Mouse (Mus musculus) stomach, embryonic 16.5 days (tissue): ENCODE results near the gene Mrpl39. TPM values are rescaled to one million over a fixed set of nuclear protein-coding genes. Genes with fewer than 3 reads are reported as not detected.

Experiments used
- ATAC-seq: fragments of 200-750 bp; cut with Nextera tagmentation; 2 replicates; pipeline ENCODE4 v1.8.0; 2017; ENCODE audit warnings: moderate number of reproducible peaks, moderate TSS enrichment; ENCODE audit not compliant: insufficient read depth, low FRiP score
- H3K27ac ChIP-seq: fragments of 300-500 bp; sonication (generic); 2 replicates; pipeline ENCODE4 v1.5.1; 2014; ENCODE audit warnings: low read length
- H3K27me3 ChIP-seq: fragments of 300-500 bp; sonication (generic); 2 replicates; pipeline ENCODE4 v1.6.1; 2014; ENCODE audit warnings: low read length, control low read depth, mixed read lengths; ENCODE audit not compliant: control insufficient read depth, insufficient read depth
- H3K36me3 ChIP-seq: fragments of 300-500 bp; sonication (generic); 2 replicates; pipeline ENCODE4 v1.6.1; 2014; ENCODE audit warnings: low read length; ENCODE audit not compliant: control insufficient read depth, insufficient read depth
- H3K4me1 ChIP-seq: fragments of 300-500 bp; sonication (generic); 2 replicates; pipeline ENCODE4 v1.6.1; 2014; ENCODE audit warnings: low read length, control low read depth, mixed read lengths; ENCODE audit not compliant: control insufficient read depth, insufficient read depth
- H3K4me2 ChIP-seq: fragments of 300-500 bp; sonication (generic); 2 replicates; pipeline ENCODE4 v1.6.1; 2014; ENCODE audit warnings: low read depth, low read length, mixed read lengths
- H3K4me3 ChIP-seq: fragments of 300-500 bp; sonication (generic); replicated peaks from 2 replicates; pipeline ENCODE4 v1.5.1; 2014; ENCODE audit warnings: mild to moderate bottlenecking, low read length
- H3K9ac ChIP-seq: fragments of 300-500 bp; sonication (generic); 2 replicates; pipeline ENCODE4 v1.6.1; 2014; ENCODE audit warnings: low read length
- H3K9me3 ChIP-seq: fragments of 300-500 bp; sonication (generic); replicated peaks from 2 replicates; pipeline ENCODE4 v1.6.1; 2016; ENCODE audit warnings: low read length, control low read depth; ENCODE audit not compliant: control insufficient read depth
- WGBS: fragments of 180-500 bp; shearing (Covaris S2); extraction: QIAGEN DNeasy Blood & Tissue Kit; methylation state at CpG from one replicate; pipeline ENCODE4 v1.1.7; 2014; 5-methylcytosine and 5-hydroxymethylcytosine counted together
- polyA plus RNA-seq: library from polyadenylated mRNA; unstranded; fragments of >200 nt; fragmentation: Nextera tagmentation; extraction: Ambion mirVana; gene quantifications from 2 replicates; pipeline ENCODE4 v1.2.1, GENCODE M21; 2015

Gene Mrpl39
- polyA plus RNA-seq, 1 experiment from 2014 or later: 46.9 TPM

GRCm38 (mm10) chr16:84716724-84717617, 18.6 kb downstream of the Mrpl39 start:
- H3K27ac ChIP-seq: no peak overlapping the region
- no peak overlapping the region for H3K4me2 ChIP-seq
- no peaks in the 10 kb centered on the region for H3K27me3 ChIP-seq
- no peaks in the 10 kb centered on the region for H3K9me3 ChIP-seq
- peaks cover 8% of the 10 kb centered on the region; the same call in 1 of the 2 replicates for H3K36me3 ChIP-seq
- no peak overlapping the region for H3K9ac ChIP-seq
- WGBS: 87% methylated on average over 13 of the region's 13 CpGs
- H3K4me3 ChIP-seq: no peak overlapping the region
- no peaks in the 10 kb centered on the region for H3K4me1 ChIP-seq
- ATAC-seq: no peak

- Histone ChIP-seq H3K27ac (no peak overlapping the region), H3K4me1 (no peaks in the 10 kb centered on the region), H3K36me3 (peaks cover 8% of the 10 kb centered on the region; the same call in 1 of the 2 replicates), H3K9ac (no peak overlapping the region), H3K9me3 (no peaks in the 10 kb centered on the region), H3K27me3 (no peaks in the 10 kb centered on the region), H3K4me2 (no peak overlapping the region), H3K4me3 (no peak overlapping the region)
- ATAC-seq: no peak
- 84% methylated on average over 7 of the region's 7 CpGs for WGBS
Observed at GRCm38 (mm10) chr16:84716197-84716596, 19.3 kb downstream of the Mrpl39 start.

- 90% methylated on average over 6 of the region's 6 CpGs for WGBS
Observed at GRCm38 (mm10) chr16:84714978-84715377, 20.6 kb downstream of the Mrpl39 start.

GRCm38 (mm10) chr16:84713926-84714325, 21.6 kb downstream of the Mrpl39 start:
- ATAC-seq: no peak
- Histone ChIP-seq H3K27me3 (no peaks in the 10 kb centered on the region), H3K9me3 (no peaks in the 10 kb centered on the region), H3K36me3 (no peaks in the 10 kb centered on the region), H3K4me3 (no peak overlapping the region), H3K4me1 (no peaks in the 10 kb centered on the region), H3K9ac (no peak overlapping the region), H3K4me2 (no peak overlapping the region), H3K27ac (no peak overlapping the region)
- WGBS: 90% methylated on average over 4 of the region's 4 CpGs

More at GRCm38 (mm10) chr16:84714978-84715377, 20.6 kb downstream of the Mrpl39 start:
- H3K9me3 ChIP-seq: no peaks in the 10 kb centered on the region
- H3K4me1 ChIP-seq: no peaks in the 10 kb centered on the region
- no peak for ATAC-seq
- no peaks in the 10 kb centered on the region for H3K36me3 ChIP-seq
- H3K9ac ChIP-seq: no peak overlapping the region
- no peak overlapping the region for H3K4me2 ChIP-seq
- no peaks in the 10 kb centered on the region for H3K27me3 ChIP-seq
- no peak overlapping the region for H3K27ac ChIP-seq
- no peak overlapping the region for H3K4me3 ChIP-seq

- H3K4me2 ChIP-seq: no peak overlapping the region
- H3K9ac ChIP-seq: no peak overlapping the region
- no peaks in the 10 kb centered on the region for H3K27me3 ChIP-seq
- no peak overlapping the region for H3K4me3 ChIP-seq
- ATAC-seq: no peak
- no peaks in the 10 kb centered on the region for H3K36me3 ChIP-seq
- H3K9me3 ChIP-seq: no peaks in the 10 kb centered on the region
- H3K27ac ChIP-seq: no peak overlapping the region
- WGBS: 75% methylated on average over 4 of the region's 4 CpGs
- H3K4me1 ChIP-seq: no peaks in the 10 kb centered on the region
Observed at GRCm38 (mm10) chr16:84713156-84713555, 22.4 kb downstream of the Mrpl39 start.

- no peak overlapping the region for H3K4me2 ChIP-seq
- no peaks in the 10 kb centered on the region for H3K36me3 ChIP-seq
- 71% methylated on average over 2 of the region's 2 CpGs for WGBS
- no peak overlapping the region for H3K27ac ChIP-seq
- H3K4me1 ChIP-seq: no peaks in the 10 kb centered on the region
- no peak overlapping the region for H3K9ac ChIP-seq
- 0 out of 2 replicates have a peak, but pooled peaks cover 3% of the 10 kb centered on the region for H3K27me3 ChIP-seq
- H3K4me3 ChIP-seq: no peak overlapping the region
- no peaks in the 10 kb centered on the region for H3K9me3 ChIP-seq
- ATAC-seq: no peak
Observed at GRCm38 (mm10) chr16:84708649-84709048, 26.9 kb downstream of the Mrpl39 start.

GRCm38 (mm10) chr16:84707802-84708201, 27.7 kb downstream of the Mrpl39 start:
- ATAC-seq: no peak
- Histone ChIP-seq H3K4me2 (no peak overlapping the region), H3K9me3 (no peaks in the 10 kb centered on the region), H3K4me3 (no peak overlapping the region), H3K27me3 (0 out of 2 replicates have a peak, but pooled peaks cover 3% of the 10 kb centered on the region), H3K4me1 (no peaks in the 10 kb centered on the region), H3K27ac (no peak overlapping the region), H3K36me3 (no peaks in the 10 kb centered on the region), H3K9ac (no peak overlapping the region)
- 64% methylated on average over 4 of the region's 4 CpGs for WGBS

- no peak overlapping the region for H3K4me2 ChIP-seq
- no peaks in the 10 kb centered on the region for H3K9me3 ChIP-seq
- no peak overlapping the region for H3K9ac ChIP-seq
- 78% methylated on average over 6 of the region's 6 CpGs for whole genome bisulfite sequencing
- ATAC-seq: no peak
- H3K4me1 ChIP-seq: no peaks in the 10 kb centered on the region
- no peak overlapping the region for H3K27ac ChIP-seq
- H3K36me3 ChIP-seq: no peaks in the 10 kb centered on the region
- H3K4me3 ChIP-seq: no peak overlapping the region
- H3K27me3 ChIP-seq: 0 out of 2 replicates have a peak, but pooled peaks cover 3% of the 10 kb centered on the region
Observed at GRCm38 (mm10) chr16:84706571-84706970, 29.0 kb downstream of the Mrpl39 start.

- H3K36me3 ChIP-seq: no peaks in the 10 kb centered on the region
- no peaks in the 10 kb centered on the region for H3K9me3 ChIP-seq
- H3K4me3 ChIP-seq: no peak overlapping the region
- H3K27ac ChIP-seq: no peak overlapping the region
- no peak for ATAC-seq
- H3K27me3 ChIP-seq: 0 out of 2 replicates have a peak, but pooled peaks cover 3% of the 10 kb centered on the region
- no peaks in the 10 kb centered on the region for H3K4me1 ChIP-seq
- no peak overlapping the region for H3K9ac ChIP-seq
- no peak overlapping the region for H3K4me2 ChIP-seq
- WGBS: 79% methylated on average over 5 of the region's 5 CpGs
Observed at GRCm38 (mm10) chr16:84705507-84705906, 30.0 kb downstream of the Mrpl39 start.
